Mouse (Mus musculus) limb, embryonic 10.5 days (tissue): ENCODE measurements at regions not wholly inside any gene's neighbourhood (a gene's known extent, or its start where the extent isn't known, plus 50 kb on each side); places are given as distances from the start of the nearest gene placed in this dataset.

Experiments
- DNase-seq: peaks from one replicate; pipeline ENCODE4 v3.0.0-alpha.2; 2017; ENCODE audit warnings: low spot score
- H3K27ac ChIP-seq: fragments of 300-500 bp; sonication (generic); 2 replicates; pipeline ENCODE4 v1.5.1; 2016; ENCODE audit warnings: mild to moderate bottlenecking
- H3K27me3 ChIP-seq: fragments of 300-500 bp; sonication (generic); 2 replicates; pipeline ENCODE4 v1.6.1; 2016; ENCODE audit warnings: low read depth, mild to moderate bottlenecking; ENCODE audit not compliant: poor library complexity, severe bottlenecking
- H3K36me3 ChIP-seq: fragments of 300-500 bp; sonication (generic); 2 replicates; pipeline ENCODE4 v1.6.1; 2016; ENCODE audit warnings: mild to moderate bottlenecking, moderate library complexity
- H3K4me1 ChIP-seq: fragments of 300-500 bp; sonication (generic); 2 replicates; pipeline ENCODE4 v1.6.1; 2016
- H3K4me3 ChIP-seq: fragments of 300-500 bp; sonication (generic); 2 replicates; pipeline ENCODE4 v1.5.1; 2016; ENCODE audit warnings: mild to moderate bottlenecking, moderate library complexity
- H3K9me3 ChIP-seq: fragments of 300-500 bp; sonication (generic); replicated peaks from 2 replicates; pipeline ENCODE4 v1.6.1; 2016; ENCODE audit warnings: mild to moderate bottlenecking
- WGBS: fragments of 180-500 bp; shearing (Covaris S2); methylation state at CpG from one replicate; pipeline ENCODE4 v1.1.7; 2016; 5-methylcytosine and 5-hydroxymethylcytosine counted together

DNA sequence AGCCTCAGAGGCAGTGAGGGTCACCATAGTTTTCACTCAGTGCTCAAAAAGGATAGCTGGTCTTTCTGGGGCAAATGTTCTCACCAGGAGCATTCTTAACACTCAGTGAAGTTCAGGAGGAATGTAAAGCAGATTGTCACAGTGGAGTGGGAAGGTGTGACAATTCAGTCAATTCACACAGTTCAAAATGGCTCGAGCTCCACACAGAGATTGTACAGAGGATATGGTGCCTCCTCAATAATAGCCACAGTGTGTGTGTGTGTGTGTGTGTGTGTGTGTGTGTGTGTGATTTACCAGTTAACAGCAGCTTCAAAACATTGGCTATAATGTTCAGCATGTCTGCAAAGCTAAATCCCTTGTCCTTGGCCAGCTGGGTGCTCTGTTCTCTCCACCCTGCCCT, 279.3 kb upstream of the Gm12728 start:
- Histone ChIP-seq H3K36me3 (no peaks in the 10 kb centered on the region), H3K4me3 (no peak overlapping the region), H3K27ac (no peak overlapping the region), H3K9me3 (no peaks in the 10 kb centered on the region), H3K4me1 (peaks cover 4% of the 10 kb centered on the region; the same call in 1 of the 2 replicates), H3K27me3 (no peaks in the 10 kb centered on the region)
- no peak for DNase-seq
- 81% methylated on average over 1 of the region's 1 CpGs for WGBS

DNA sequence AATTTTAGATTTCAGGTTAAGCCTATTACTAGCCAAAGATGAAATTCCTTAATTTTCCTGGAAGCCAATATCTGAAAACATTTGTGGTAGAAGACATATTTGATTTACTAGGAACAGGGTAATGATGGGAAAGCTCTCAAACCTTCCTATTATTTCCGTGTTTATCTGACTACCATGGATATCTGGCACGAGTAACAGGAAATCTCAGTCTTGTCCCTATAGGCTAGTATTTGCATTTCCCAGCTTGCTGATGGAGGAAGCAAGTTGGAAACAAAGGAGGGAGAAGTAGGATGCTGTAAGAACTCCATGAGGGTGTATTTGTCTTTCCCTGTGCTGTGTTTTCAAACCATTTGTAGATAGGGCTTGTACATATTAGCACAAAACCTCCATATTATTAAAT, 264.5 kb upstream of the Gm12728 start:
- Histone ChIP-seq H3K4me3 (no peak overlapping the region), H3K36me3 (no peaks in the 10 kb centered on the region), H3K9me3 (no peaks in the 10 kb centered on the region), H3K27ac (no peak overlapping the region), H3K27me3 (no peaks in the 10 kb centered on the region; the same call in 1 of the 2 replicates), H3K4me1 (peaks cover 6% of the 10 kb centered on the region)
- no peak for DNase-seq
- WGBS = 73% methylated on average over 2 of the region's 2 CpGs

DNA sequence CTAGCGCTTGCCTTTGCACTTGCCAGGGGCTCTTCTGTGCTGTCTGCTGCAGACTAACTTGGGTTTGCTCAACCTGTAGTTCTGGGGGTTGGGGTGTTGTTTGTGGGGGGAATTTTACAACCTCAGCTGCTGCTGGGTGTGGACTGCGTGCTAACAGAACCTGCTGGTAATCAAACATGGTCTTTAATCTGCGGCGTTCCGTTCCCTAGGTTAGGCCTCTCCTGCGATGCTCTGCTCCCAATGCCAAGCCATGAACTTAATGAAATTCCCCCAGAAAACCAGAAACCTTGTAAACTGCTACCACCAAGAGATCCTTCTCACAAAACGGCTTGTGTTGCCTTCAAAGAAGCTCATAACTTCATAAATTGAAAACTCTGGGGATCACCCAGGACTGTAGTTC, 262.9 kb upstream of the Gm12728 start:
- H3K4me1 ChIP-seq = peaks cover 8% of the 10 kb centered on the region
- H3K4me3 ChIP-seq = no peak overlapping the region
- H3K36me3 ChIP-seq = no peaks in the 10 kb centered on the region
- H3K9me3 ChIP-seq = no peaks in the 10 kb centered on the region
- no peak overlapping the region for H3K27ac ChIP-seq
- H3K27me3 ChIP-seq = no peaks in the 10 kb centered on the region
- WGBS = 80% methylated on average over 7 of the region's 7 CpGs
- no peak for DNase-seq

DNA sequence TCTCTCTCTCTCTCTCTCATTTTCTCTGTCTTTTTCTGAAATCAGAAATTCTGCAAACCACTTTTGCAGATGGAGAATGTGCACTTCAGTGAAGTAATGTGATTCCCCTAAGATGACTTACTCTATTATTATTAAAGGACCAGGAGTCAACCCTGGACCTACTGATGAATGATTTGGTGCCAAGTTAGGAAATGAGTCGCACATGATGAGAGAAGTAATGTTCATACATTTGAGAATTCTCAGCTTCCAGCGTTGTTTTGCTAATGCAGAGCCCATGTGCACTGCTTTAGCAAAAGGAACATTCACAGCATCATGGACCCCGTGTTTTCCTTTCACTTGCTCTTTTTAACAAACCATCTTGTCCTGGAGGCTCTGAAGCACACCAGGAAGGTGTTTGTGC, 262.4 kb upstream of the Gm12728 start:
- H3K9me3 ChIP-seq = no peaks in the 10 kb centered on the region
- no peaks in the 10 kb centered on the region for H3K36me3 ChIP-seq
- peaks cover 14% of the 10 kb centered on the region for H3K4me1 ChIP-seq
- H3K4me3 ChIP-seq = no peak overlapping the region
- 84% methylated on average over 3 of the region's 3 CpGs for WGBS
- H3K27ac ChIP-seq = no peak overlapping the region
- H3K27me3 ChIP-seq = no peaks in the 10 kb centered on the region
- no peak for DNase-seq

DNA sequence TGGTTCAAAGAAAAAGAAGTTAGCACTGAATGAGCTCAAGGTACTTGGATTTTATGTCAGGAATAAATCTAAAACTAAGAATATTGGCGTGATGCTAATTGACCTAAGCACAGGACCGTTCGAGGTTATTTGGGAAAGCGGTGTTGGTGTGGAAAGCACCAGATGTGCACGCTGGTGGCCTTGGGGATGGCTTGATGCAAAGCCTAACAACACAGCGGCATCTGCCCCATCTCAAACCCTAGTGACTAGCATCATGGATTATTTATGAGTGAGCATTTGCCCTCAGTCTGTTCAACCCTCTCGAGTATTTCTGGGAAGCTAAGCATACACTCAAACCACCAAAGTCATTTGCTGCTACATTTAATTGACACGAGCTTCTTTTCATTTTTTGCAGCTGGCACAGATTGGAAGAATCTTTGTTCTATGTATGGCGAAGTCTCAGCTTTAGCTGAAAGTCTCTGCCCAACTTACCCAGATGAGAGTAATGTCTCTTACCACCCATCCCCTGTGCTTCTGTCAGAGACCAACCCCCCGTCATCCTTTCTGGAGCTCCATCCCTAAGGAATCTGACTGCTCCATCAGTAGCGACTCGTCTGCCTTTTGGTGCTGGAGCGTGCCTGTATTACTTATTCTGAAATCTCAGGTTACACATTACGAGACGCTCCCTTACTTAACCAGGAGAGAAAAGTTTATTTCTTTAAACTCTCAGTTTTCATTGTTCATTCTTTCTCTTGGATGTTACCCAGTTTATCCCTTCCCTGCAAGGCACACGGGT, 257.8 kb upstream of the Gm12728 start:
- no peak overlapping the region for H3K27ac ChIP-seq
- no peaks in the 10 kb centered on the region for H3K27me3 ChIP-seq
- H3K4me1 ChIP-seq = peaks cover 11% of the 10 kb centered on the region
- no peak for DNase-seq
- H3K9me3 ChIP-seq = no peaks in the 10 kb centered on the region
- 81% methylated on average over 16 of the region's 16 CpGs for WGBS
- H3K4me3 ChIP-seq = no peak overlapping the region
- no peaks in the 10 kb centered on the region for H3K36me3 ChIP-seq

DNA sequence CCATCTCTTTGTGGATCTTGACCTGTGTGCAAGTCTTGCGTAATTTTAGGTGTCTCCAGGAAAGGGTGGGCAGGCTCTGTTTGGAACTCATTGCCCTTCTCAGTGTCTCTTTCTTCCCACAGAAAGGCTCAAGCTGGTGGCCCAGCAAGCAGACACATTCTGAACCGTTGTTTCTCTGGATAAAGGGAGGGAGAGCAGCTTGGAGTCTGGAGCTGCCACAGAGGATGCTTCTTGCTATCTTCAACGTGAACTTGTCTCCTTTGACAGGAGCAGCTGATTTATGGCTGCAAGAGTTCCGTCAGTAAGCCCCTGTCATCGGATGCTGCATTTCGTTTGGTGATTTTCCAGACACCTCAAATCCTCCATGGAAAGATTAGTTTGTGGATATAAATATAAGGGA, 254.2 kb upstream of the Gm12728 start:
- no peak for DNase-seq
- Histone ChIP-seq H3K27me3 (no peaks in the 10 kb centered on the region), H3K4me3 (no peak overlapping the region), H3K9me3 (no peaks in the 10 kb centered on the region), H3K4me1 (peaks cover 11% of the 10 kb centered on the region; the same call in 1 of the 2 replicates), H3K36me3 (no peaks in the 10 kb centered on the region), H3K27ac (no peak overlapping the region)
- 64% methylated on average over 6 of the region's 6 CpGs for WGBS

DNA sequence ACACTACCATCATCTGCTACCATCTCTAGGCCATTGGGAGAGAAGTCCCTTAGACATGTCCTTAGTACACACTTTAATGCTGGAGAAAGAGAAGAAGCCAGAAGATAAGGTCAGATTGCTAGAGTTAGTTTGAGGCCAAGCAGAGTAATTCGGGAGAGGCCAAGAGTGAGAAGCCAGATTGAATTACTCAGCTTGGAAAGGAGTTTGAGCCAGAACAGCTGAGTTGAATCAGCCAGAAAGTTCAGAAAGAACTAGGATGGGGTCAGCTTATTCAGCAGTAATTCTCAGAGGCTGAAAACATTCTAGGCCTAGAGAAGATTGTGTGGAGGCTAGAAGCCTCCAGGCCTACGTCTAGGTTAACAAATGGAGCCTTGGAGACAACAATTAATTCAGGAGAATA, 244.2 kb upstream of the Gm12728 start:
- Histone ChIP-seq H3K4me3 (no peak overlapping the region), H3K9me3 (no peaks in the 10 kb centered on the region), H3K36me3 (no peaks in the 10 kb centered on the region), H3K4me1 (peaks cover 9% of the 10 kb centered on the region), H3K27me3 (no peaks in the 10 kb centered on the region), H3K27ac (no peak overlapping the region)
- WGBS = 92% methylated on average over 2 of the region's 2 CpGs
- no peak for DNase-seq

DNA sequence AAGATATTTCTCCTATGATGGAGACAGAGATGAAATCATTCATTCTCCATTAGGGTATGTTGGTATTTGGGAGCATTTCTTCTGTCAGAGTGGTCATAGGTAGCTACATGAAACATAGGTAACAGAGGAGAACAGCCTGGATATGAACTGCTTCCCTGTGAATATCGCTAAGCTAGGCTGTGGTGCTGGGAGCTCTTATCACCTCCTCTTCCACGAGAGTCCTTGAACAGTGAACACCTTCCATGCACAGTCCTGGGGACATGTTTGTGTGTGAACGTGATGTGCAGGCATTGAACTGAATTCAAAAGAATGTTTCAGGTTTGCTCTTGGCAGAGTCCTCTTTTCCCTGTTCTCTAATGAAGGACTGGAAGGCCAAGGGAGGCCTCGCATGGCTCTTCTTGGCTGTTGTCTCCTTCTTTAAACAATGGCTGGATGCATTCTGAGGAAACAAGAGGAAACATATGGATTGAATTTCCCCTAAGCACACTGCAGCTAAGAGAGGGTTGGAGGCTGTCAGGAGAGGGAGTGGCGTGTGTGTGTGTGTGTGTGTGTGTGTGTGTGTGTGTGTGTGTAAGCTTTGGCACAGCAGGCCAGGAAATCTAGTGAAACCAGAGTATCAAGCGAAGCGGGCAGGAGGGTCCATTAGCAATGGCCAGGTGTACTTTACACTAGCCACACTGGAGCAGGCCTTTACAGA, 239.8 kb upstream of the Gm12728 start:
- Histone ChIP-seq H3K9me3 (no peaks in the 10 kb centered on the region), H3K27ac (peak overlapping the region; percentile 84), H3K36me3 (no peaks in the 10 kb centered on the region), H3K4me1 (peaks cover 13% of the 10 kb centered on the region), H3K27me3 (no peaks in the 10 kb centered on the region), H3K4me3 (no peak overlapping the region)
- 70% methylated on average over 7 of the region's 7 CpGs for WGBS
- DNase-seq = peak; percentile 68

DNA sequence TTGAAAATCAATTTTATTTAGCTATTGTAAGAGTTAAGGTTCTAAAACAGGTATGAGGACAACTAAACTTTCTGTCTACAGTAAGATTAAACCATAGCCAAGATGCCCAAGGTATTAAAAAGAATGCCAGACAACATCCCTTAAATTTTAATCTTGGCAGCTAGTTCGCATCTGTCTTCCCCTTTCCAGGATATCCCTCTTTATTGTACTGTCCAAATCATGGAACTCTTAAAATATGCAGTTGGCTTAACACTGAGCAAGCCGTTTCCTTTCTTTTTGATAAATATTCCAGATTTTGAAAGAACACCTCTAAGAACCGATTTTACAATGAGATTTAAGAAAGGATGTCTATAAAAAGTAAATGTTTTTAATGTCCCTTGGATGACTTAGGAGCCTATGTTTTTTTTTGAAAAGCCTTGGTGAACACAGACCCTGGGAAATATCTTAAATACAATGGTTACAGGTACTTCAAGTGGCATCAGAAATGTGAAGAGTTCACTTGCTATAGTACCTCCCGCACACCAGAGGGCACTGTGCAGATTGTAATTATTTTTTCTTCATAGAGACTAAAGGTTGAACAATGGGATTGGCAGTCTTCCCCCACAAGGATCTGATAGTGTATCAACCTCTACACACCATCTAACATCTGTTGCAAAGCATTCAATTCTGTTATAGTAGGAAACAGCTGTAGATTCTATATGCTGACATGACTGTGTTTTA, 237.5 kb upstream of the Gm12728 start:
- WGBS = 95% methylated on average over 4 of the region's 4 CpGs
- Histone ChIP-seq H3K9me3 (no peaks in the 10 kb centered on the region), H3K27ac (no peak overlapping the region), H3K4me1 (peaks cover 13% of the 10 kb centered on the region), H3K27me3 (no peaks in the 10 kb centered on the region), H3K4me3 (no peak overlapping the region), H3K36me3 (no peaks in the 10 kb centered on the region)
- no peak for DNase-seq

DNA sequence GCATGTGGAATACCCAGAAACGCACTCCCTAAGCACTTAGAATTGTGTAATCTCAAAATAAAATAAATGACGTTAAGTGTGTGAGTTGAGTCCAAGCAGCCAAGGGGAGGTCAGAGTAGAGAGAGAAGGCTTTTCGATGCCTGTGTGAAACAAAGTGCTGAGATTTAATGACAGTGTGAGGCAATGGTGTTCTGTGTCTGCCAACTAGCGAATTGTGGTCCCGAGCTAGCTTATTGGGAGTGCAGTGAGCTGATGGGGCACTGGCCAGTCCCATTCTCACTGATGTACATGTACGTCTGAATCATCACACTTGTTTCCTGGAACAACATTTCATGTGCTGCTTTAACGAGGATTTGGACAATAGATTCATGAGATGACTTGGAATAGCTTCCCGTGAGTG, 234.7 kb upstream of the Gm12728 start:
- no peak overlapping the region for H3K27ac ChIP-seq
- H3K4me1 ChIP-seq = peaks cover 9% of the 10 kb centered on the region
- no peak overlapping the region for H3K4me3 ChIP-seq
- no peaks in the 10 kb centered on the region for H3K36me3 ChIP-seq
- H3K27me3 ChIP-seq = no peaks in the 10 kb centered on the region
- H3K9me3 ChIP-seq = no peaks in the 10 kb centered on the region
- WGBS = 88% methylated on average over 8 of the region's 8 CpGs
- DNase-seq = no peak

DNA sequence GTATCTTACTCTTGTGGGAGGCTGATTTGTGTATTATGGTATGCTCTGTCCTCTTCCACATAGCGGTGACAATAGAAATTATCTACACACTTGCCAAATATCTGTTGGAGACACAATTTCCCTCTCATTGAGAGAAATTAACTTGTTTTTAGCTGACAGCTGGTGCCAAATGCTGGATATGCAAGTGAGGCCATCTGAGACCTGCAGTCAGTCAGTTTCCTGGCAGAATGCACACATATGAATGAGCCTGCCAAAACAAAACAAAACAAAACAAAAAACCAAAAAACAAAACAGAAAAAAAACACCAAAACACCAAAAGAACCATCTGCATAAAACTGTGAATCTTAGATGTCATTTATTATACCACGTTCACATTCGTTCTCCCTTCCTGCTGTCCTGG, 233.7 kb upstream of the Gm12728 start:
- no peak for DNase-seq
- no peaks in the 10 kb centered on the region for H3K27me3 ChIP-seq
- no peaks in the 10 kb centered on the region for H3K9me3 ChIP-seq
- no peak overlapping the region for H3K4me3 ChIP-seq
- no peaks in the 10 kb centered on the region for H3K4me1 ChIP-seq
- H3K36me3 ChIP-seq = no peaks in the 10 kb centered on the region
- 95% methylated on average over 3 of the region's 3 CpGs for WGBS
- H3K27ac ChIP-seq = no peak overlapping the region

DNA sequence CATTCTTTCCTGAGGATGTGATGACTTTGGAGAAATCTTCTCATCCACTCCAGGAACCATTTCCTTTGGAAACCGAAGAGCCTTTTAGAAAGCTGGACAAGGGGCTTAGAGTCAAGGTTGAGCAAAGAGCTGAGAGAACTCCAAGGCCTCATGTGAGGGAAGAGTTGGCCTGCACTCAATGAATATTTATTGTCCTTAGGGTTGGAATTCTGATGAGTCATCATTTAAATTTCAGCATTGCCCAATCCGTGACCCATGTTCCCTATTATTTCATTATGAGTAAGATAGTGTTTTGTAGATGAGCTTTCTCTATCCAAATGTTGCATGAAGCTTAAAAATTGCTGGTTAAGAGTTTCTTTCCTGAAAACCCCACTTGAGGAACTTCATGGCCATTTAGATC, 232.3 kb upstream of the Gm12728 start:
- H3K4me1 ChIP-seq = no peaks in the 10 kb centered on the region
- 91% methylated on average over 2 of the region's 2 CpGs for WGBS
- no peak overlapping the region for H3K27ac ChIP-seq
- no peak overlapping the region for H3K4me3 ChIP-seq
- no peaks in the 10 kb centered on the region for H3K9me3 ChIP-seq
- no peaks in the 10 kb centered on the region for H3K27me3 ChIP-seq
- no peaks in the 10 kb centered on the region for H3K36me3 ChIP-seq
- no peak for DNase-seq

DNA sequence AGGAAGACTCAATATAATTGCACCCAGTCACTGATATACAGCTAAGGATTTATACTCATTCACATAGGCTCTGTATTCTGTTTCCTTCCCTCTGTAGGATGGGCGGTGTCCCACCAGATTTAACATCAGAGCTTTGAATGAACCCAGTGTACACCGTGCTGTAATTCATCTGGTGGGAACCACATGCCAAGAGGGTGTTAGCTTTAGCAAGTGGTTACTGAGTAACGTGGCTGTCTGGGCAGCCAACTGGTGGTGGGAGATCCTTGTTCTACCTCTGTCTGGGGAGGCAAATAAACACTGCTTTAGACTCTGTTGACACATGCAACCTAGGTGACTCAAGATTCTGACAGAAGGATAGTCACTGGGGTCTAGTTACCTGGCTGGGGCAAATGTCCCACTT, 229.6 kb upstream of the Gm12728 start:
- Histone ChIP-seq H3K4me1 (no peaks in the 10 kb centered on the region), H3K36me3 (no peaks in the 10 kb centered on the region), H3K4me3 (no peak overlapping the region), H3K9me3 (no peaks in the 10 kb centered on the region), H3K27ac (no peak overlapping the region), H3K27me3 (no peaks in the 10 kb centered on the region)
- no peak for DNase-seq
- 61% methylated on average over 3 of the region's 3 CpGs for WGBS
